Mouse (Mus musculus) neural tube, embryonic 12.5 days (tissue): Measurements from ENCODE around the gene Haghl. TPM values are rescaled to one million over a fixed set of nuclear protein-coding genes. Genes with fewer than 3 reads are reported as not detected.

ENCODE experiments used
- ATAC-seq: fragments of 200-750 bp; cut with Nextera tagmentation; 2 replicates; pipeline ENCODE4 v1.8.0; 2017; ENCODE audit warnings: low read depth, mild to moderate bottlenecking, moderate TSS enrichment, moderate library complexity; ENCODE audit not compliant: low FRiP score
- H3K27ac ChIP-seq: fragments of 300-500 bp; sonication (generic); 2 replicates; pipeline ENCODE4 v1.5.1; 2016
- H3K27me3 ChIP-seq: fragments of 300-500 bp; sonication (generic); replicated peaks from 2 replicates; pipeline ENCODE4 v1.6.1; 2016; ENCODE audit warnings: mild to moderate bottlenecking
- H3K36me3 ChIP-seq: fragments of 300-500 bp; sonication (generic); 2 replicates; pipeline ENCODE4 v1.6.1; 2016; ENCODE audit warnings: mild to moderate bottlenecking
- H3K4me1 ChIP-seq: fragments of 300-500 bp; sonication (generic); 2 replicates; pipeline ENCODE4 v1.6.1; 2016
- H3K4me2 ChIP-seq: fragments of 300-500 bp; sonication (generic); replicated peaks from 2 replicates; pipeline ENCODE4 v1.6.1; 2016; ENCODE audit warnings: mild to moderate bottlenecking
- H3K4me3 ChIP-seq: fragments of 300-500 bp; sonication (generic); 2 replicates; pipeline ENCODE4 v1.5.1; 2016
- H3K9ac ChIP-seq: fragments of 300-500 bp; sonication (generic); 2 replicates; pipeline ENCODE4 v1.6.1; 2016; ENCODE audit warnings: mild to moderate bottlenecking
- H3K9me3 ChIP-seq: fragments of 300-500 bp; sonication (generic); 2 replicates; pipeline ENCODE4 v1.6.1; 2016; ENCODE audit warnings: mild to moderate bottlenecking
- WGBS: fragments of 180-500 bp; shearing (Covaris S2); methylation state at CpG from one replicate; pipeline ENCODE4 v1.1.7; 2016; 5-methylcytosine and 5-hydroxymethylcytosine counted together
- polyA plus RNA-seq: library from polyadenylated mRNA; unstranded; fragments of >200 nt; fragmentation: Nextera tagmentation; extraction: Ambion mirVana; gene quantifications from 2 replicates; pipeline ENCODE4 v1.2.1, GENCODE M21; 2016

Haghl gene
- polyA plus RNA-seq, 1 experiment from 2014 or later = 102 TPM

DNA sequence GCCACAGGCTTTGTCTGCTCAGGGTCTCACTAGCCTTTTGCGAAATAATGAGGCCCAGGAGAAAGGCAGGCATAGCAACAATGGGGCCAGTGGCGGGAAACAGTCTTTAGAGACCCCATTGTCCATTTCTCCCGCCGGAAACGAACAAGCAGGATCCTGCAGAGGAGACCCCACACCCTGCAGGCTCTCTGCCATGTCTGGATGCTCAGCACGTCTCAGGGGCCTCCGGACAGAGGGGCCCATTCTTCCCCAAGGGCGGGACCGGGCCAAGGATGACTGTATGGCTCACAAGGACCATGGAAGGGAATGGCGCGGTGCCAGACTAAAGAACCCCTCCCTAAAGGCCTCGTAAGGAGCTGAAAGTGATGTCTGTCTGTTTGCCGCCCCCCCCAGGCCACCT lies 8.7 kb upstream of the Haghl start:
- Histone ChIP-seq H3K9ac (peak overlapping the region; percentile 72; the same call in 1 of the 2 replicates), H3K4me2 (peak overlapping the region; percentile 95), H3K36me3 (peaks cover 7% of the 10 kb centered on the region), H3K4me3 (no peak overlapping the region), H3K9me3 (no peaks in the 10 kb centered on the region), H3K4me1 (peaks cover 62% of the 10 kb centered on the region), H3K27ac (peak overlapping the region; percentile 33; the same call in 1 of the 2 replicates), H3K27me3 (no peaks in the 10 kb centered on the region)
- no peak for ATAC-seq
- 21% methylated on average over 13 of the region's 13 CpGs for WGBS

GRCm38 (mm10) chr17:25792615-25793014 lies 7.1 kb upstream of the Haghl start, which contains the start of gene Fam173a:
Gene Fam173a, minus strand, starts transcription at chr17:25792901.
- Histone ChIP-seq H3K9me3 (no peaks in the 10 kb centered on the region), H3K9ac (peak within 1 kb of the TSS; percentile 79), H3K36me3 (peaks cover 19% of the 10 kb centered on the region), H3K4me2 (peak within 1 kb of the TSS; percentile 95), H3K27me3 (no peaks in the 10 kb centered on the region), H3K4me3 (peak within 1 kb of the TSS; percentile 72), H3K4me1 (peaks cover 62% of the 10 kb centered on the region), H3K27ac (peak within 1 kb of the TSS; percentile 79)
- ATAC-seq = peak; percentile 26
- 0% methylated on average over 14 of the region's 14 CpGs for WGBS

- peak; percentile 32; the same call in 1 of the 2 replicates for ATAC-seq
Observed at GRCm38 (mm10) chr17:25791843-25792527, 6.5 kb upstream of the Haghl start.

GRCm38 (mm10) chr17:25791320-25791842 lies 5.9 kb upstream of the Haghl start:
- H3K36me3 ChIP-seq = peaks cover 23% of the 10 kb centered on the region
- H3K27me3 ChIP-seq = no peaks in the 10 kb centered on the region
- 28% methylated on average over 19 of the region's 19 CpGs for WGBS
- peak overlapping the region; percentile 79; the same call in 1 of the 2 replicates for H3K27ac ChIP-seq
- H3K4me2 ChIP-seq = peak overlapping the region; percentile 95
- peak overlapping the region; percentile 72 for H3K4me3 ChIP-seq
- no peaks in the 10 kb centered on the region for H3K9me3 ChIP-seq
- peaks cover 54% of the 10 kb centered on the region for H3K4me1 ChIP-seq
- H3K9ac ChIP-seq = peak overlapping the region; percentile 79
- no peak for ATAC-seq

More at GRCm38 (mm10) chr17:25791843-25792527, 6.5 kb upstream of the Haghl start:
- Histone ChIP-seq H3K36me3 (peaks cover 23% of the 10 kb centered on the region), H3K27ac (peak overlapping the region; percentile 79), H3K4me3 (peak overlapping the region; percentile 72), H3K9me3 (no peaks in the 10 kb centered on the region), H3K9ac (peak overlapping the region; percentile 79), H3K4me1 (peaks cover 56% of the 10 kb centered on the region), H3K27me3 (no peaks in the 10 kb centered on the region), H3K4me2 (peak overlapping the region; percentile 95)
- WGBS = under 1% methylated on average over 45 of the region's 45 CpGs

- peaks cover 44% of the 10 kb centered on the region for H3K36me3 ChIP-seq
- WGBS = 90% methylated on average over 9 of the region's 9 CpGs
- H3K9ac ChIP-seq = no peak overlapping the region
Observed at GRCm38 (mm10) chr17:25786781-25787504, 1.5 kb upstream of the Haghl start.

GRCm38 (mm10) chr17:25786280-25786679 lies 807 bp upstream of the Haghl start, which contains the start of gene Ccdc78:
Gene Ccdc78, plus strand, starts transcription at chr17:25786580.
- H3K9ac ChIP-seq = peak within 1 kb of the TSS; percentile 54
- ATAC-seq = no peak
- H3K4me1 ChIP-seq = peaks cover 30% of the 10 kb centered on the region
- no peaks in the 10 kb centered on the region for H3K9me3 ChIP-seq
- H3K36me3 ChIP-seq = peaks cover 51% of the 10 kb centered on the region
- H3K4me2 ChIP-seq = peak within 1 kb of the TSS; percentile 78
- H3K27me3 ChIP-seq = no peaks in the 10 kb centered on the region
- peak within 1 kb of the TSS; percentile 74; the same call in 1 of the 2 replicates for H3K27ac ChIP-seq
- WGBS = 88% methylated on average over 3 of the region's 3 CpGs
- peak within 1 kb of the TSS; percentile 58 for H3K4me3 ChIP-seq

More at GRCm38 (mm10) chr17:25786781-25787504, 1.5 kb upstream of the Haghl start:
- Histone ChIP-seq H3K4me3 (no peak overlapping the region), H3K27me3 (no peaks in the 10 kb centered on the region), H3K9me3 (no peaks in the 10 kb centered on the region), H3K4me1 (peaks cover 34% of the 10 kb centered on the region), H3K27ac (no peak overlapping the region), H3K4me2 (no peak overlapping the region)
- ATAC-seq = no peak

GRCm38 (mm10) chr17:25783861-25784574 lies 1.5 kb downstream of the Haghl start:
- 85% methylated on average over 15 of the region's 15 CpGs for WGBS
- H3K36me3 ChIP-seq = peaks cover 56% of the 10 kb centered on the region
- H3K27ac ChIP-seq = no peak overlapping the region
- H3K4me1 ChIP-seq = peaks cover 20% of the 10 kb centered on the region
- no peaks in the 10 kb centered on the region for H3K9me3 ChIP-seq
- H3K27me3 ChIP-seq = no peaks in the 10 kb centered on the region
- peak overlapping the region; percentile 78 for H3K4me2 ChIP-seq
- ATAC-seq = no peak
- peak overlapping the region; percentile 54 for H3K9ac ChIP-seq
- H3K4me3 ChIP-seq = peak overlapping the region; percentile 58

- peaks cover 49% of the 10 kb centered on the region for H3K36me3 ChIP-seq
- ATAC-seq = no peak
Observed at GRCm38 (mm10) chr17:25783086-25783485, 2.4 kb downstream of the Haghl start.

GRCm38 (mm10) chr17:25781339-25781738 lies 4.1 kb downstream of the Haghl start:
- H3K9me3 ChIP-seq = no peaks in the 10 kb centered on the region
- H3K4me3 ChIP-seq = no peak overlapping the region
- H3K36me3 ChIP-seq = peaks cover 41% of the 10 kb centered on the region
- H3K4me2 ChIP-seq = no peak overlapping the region
- peaks cover 20% of the 10 kb centered on the region for H3K4me1 ChIP-seq
- H3K27ac ChIP-seq = no peak overlapping the region
- no peak for ATAC-seq
- no peaks in the 10 kb centered on the region for H3K27me3 ChIP-seq
- no peak overlapping the region for H3K9ac ChIP-seq
- WGBS = 81% methylated on average over 6 of the region's 6 CpGs

More at GRCm38 (mm10) chr17:25783086-25783485, 2.4 kb downstream of the Haghl start:
- Histone ChIP-seq H3K27me3 (no peaks in the 10 kb centered on the region), H3K9me3 (no peaks in the 10 kb centered on the region), H3K4me3 (no peak overlapping the region), H3K4me2 (peak overlapping the region; percentile 78), H3K27ac (no peak overlapping the region), H3K4me1 (peaks cover 20% of the 10 kb centered on the region), H3K9ac (no peak overlapping the region)
- WGBS = 82% methylated on average over 7 of the region's 7 CpGs

DNA sequence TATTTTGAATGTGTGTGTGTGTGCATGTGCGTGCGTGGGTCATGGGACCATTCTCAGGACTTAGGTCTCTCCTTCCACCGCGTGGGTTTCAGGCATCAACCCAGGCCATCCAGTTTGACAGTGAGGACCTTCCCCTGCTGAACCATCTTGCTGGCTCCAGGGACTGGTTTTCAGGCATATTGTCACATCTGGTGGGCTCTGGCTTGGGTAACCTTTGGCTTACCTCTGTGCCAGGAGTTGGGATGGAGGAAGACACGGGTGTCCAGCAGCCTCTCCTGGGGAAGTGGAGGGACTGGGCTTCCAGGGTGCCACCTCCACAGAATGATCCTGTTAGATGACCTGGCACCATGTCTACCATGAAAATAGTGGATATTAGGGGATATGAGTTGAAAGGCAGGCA lies 7.5 kb downstream of the Haghl start:
- 88% methylated on average over 5 of the region's 5 CpGs for WGBS

GRCm38 (mm10) chr17:25775318-25776062 lies 10.0 kb downstream of the Haghl start:
- H3K9ac ChIP-seq = no peak overlapping the region
- H3K27ac ChIP-seq = no peak overlapping the region
- no peak overlapping the region for H3K4me3 ChIP-seq
- H3K27me3 ChIP-seq = no peaks in the 10 kb centered on the region
- no peaks in the 10 kb centered on the region for H3K9me3 ChIP-seq
- peaks cover 5% of the 10 kb centered on the region for H3K36me3 ChIP-seq
- H3K4me1 ChIP-seq = peaks cover 11% of the 10 kb centered on the region
- no peak for ATAC-seq
- WGBS = 86% methylated on average over 10 of the region's 10 CpGs
- no peak overlapping the region for H3K4me2 ChIP-seq

More for the DNA sequence above, 7.5 kb downstream of the Haghl start:
- no peak for ATAC-seq
- H3K27ac ChIP-seq = no peak overlapping the region
- H3K9ac ChIP-seq = no peak overlapping the region
- peaks cover 30% of the 10 kb centered on the region for H3K36me3 ChIP-seq
- no peaks in the 10 kb centered on the region for H3K27me3 ChIP-seq
- H3K4me1 ChIP-seq = peaks cover 14% of the 10 kb centered on the region
- H3K9me3 ChIP-seq = no peaks in the 10 kb centered on the region
- no peak overlapping the region for H3K4me2 ChIP-seq
- no peak overlapping the region for H3K4me3 ChIP-seq
